ENCODE assay signal across 20 mouse cellular contexts in genomic region chr5:64430501-64430900, GRCm38 (mm10).
A peak's percentile ranks its signal among the peaks of the same experiment; 100 is the strongest.
DNase-seq lines count a peak whose midpoint lies in the region; ATAC-seq and TF ChIP-seq lines count a peak whose summit lies in the region.
"Had no signal": no experiment of that assay in that cellular context is flagged by ENCODE, and none has a peak within 500 bp of the region (broad histone marks: within the 10 kb centered on the region; RNA-seq: fewer than 3 reads in every experiment).

No protein-coding gene starts in this region.

- TF ChIP-seq CTCF in lung, adult 2 months (IDR thresholded peaks at IDR 0.05; ENCODE audit: insufficient read depth, low read length) = no peak
- TF ChIP-seq CTCF in cerebellum, adult 2 months (IDR thresholded peaks at IDR 0.05; ENCODE audit: borderline replicate concordance, insufficient read depth, low read depth, low read length) = no peak

- H3K27me3 ChIP-seq in embryonic facial prominence, embryonic 15.5 days = no peaks in the 10 kb centered on the region
- peaks cover 2% of the 10 kb centered on the region; the same call in 1 of the 2 replicates for H3K27me3 ChIP-seq in embryonic facial prominence, embryonic 10.5 days (replicated peaks; ENCODE audit: low read depth, poor library complexity, severe bottlenecking)
- H3K27me3 ChIP-seq in intestine, embryonic 14.5 days (replicated peaks; ENCODE audit: control insufficient read depth, insufficient read depth, low read length) = no peaks in the 10 kb centered on the region
- no peaks in the 10 kb centered on the region for H3K27me3 ChIP-seq in stomach, embryonic 16.5 days (ENCODE audit: control insufficient read depth, insufficient read depth, low read length)
- H3K27me3 ChIP-seq in cerebellum, adult 2 months (ENCODE audit: control insufficient read depth, insufficient read depth, low read length) = no peaks in the 10 kb centered on the region
- H3K27me3 ChIP-seq: forebrain, embryonic 15.5 days; Patski had no signal

- 66% methylated on average over 3 of the region's 3 CpGs for WGBS in embryonic facial prominence, embryonic 15.5 days
- 68% methylated on average over 3 of the region's 3 CpGs for WGBS in embryonic facial prominence, embryonic 10.5 days
- WGBS in lung, adult 2 months = 62% methylated on average over 3 of the region's 3 CpGs
- WGBS in intestine, embryonic 14.5 days = 57% methylated on average over 3 of the region's 3 CpGs
- WGBS in stomach, embryonic 16.5 days = 55% methylated on average over 3 of the region's 3 CpGs
- 93% methylated on average over 3 of the region's 3 CpGs for WGBS in cerebellum, adult 2 months

- no peaks in the 10 kb centered on the region for H3K9me3 ChIP-seq in embryonic facial prominence, embryonic 15.5 days (replicated peaks)
- H3K9me3 ChIP-seq in embryonic facial prominence, embryonic 10.5 days = peaks cover 3% of the 10 kb centered on the region; the same call in 1 of the 2 replicates
- peaks cover 4% of the 10 kb centered on the region; the same call in 1 of the 2 replicates for H3K9me3 ChIP-seq in intestine, embryonic 14.5 days (ENCODE audit: control insufficient read depth, low read length)
- H3K9me3 ChIP-seq in stomach, embryonic 16.5 days (replicated peaks; ENCODE audit: control insufficient read depth, low read length) = no peaks in the 10 kb centered on the region; the same call in 1 of the 2 replicates
- H3K9me3 ChIP-seq: forebrain, embryonic 15.5 days had no signal

- no peak overlapping the region for H3K4me2 ChIP-seq in embryonic facial prominence, embryonic 15.5 days (replicated peaks)
- no peak overlapping the region for H3K4me2 ChIP-seq in intestine, embryonic 14.5 days (ENCODE audit: low read length)
- no peak overlapping the region for H3K4me2 ChIP-seq in stomach, embryonic 16.5 days (ENCODE audit: low read depth, low read length)
- H3K4me2 ChIP-seq: forebrain, embryonic 15.5 days; heart, embryonic 11.5 days; hindbrain, embryonic 13.5 days had no signal

- H3K27ac ChIP-seq in embryonic facial prominence, embryonic 15.5 days (replicated peaks) = 0 out of 2 replicates have a peak overlapping the region, but pooled peaks have one; percentile 51
- no peak overlapping the region for H3K27ac ChIP-seq in embryonic facial prominence, embryonic 10.5 days (replicated peaks)
- H3K27ac ChIP-seq in intestine, embryonic 14.5 days (ENCODE audit: low read depth) = peak overlapping the region; percentile 64; the same call in 1 of the 2 replicates
- peak overlapping the region; percentile 91 for H3K27ac ChIP-seq in stomach, embryonic 16.5 days (ENCODE audit: low read length)
- H3K27ac ChIP-seq in cerebellum, adult 2 months (ENCODE audit: insufficient read depth, low read length) = no peak overlapping the region
- H3K27ac ChIP-seq: forebrain, embryonic 15.5 days; hindbrain, embryonic 13.5 days had no signal

- DNase-seq in embryonic facial prominence, embryonic 10.5 days (ENCODE audit: low spot score) = no peak
- DNase-seq in lung, postnatal 25 days (ENCODE audit: low spot score) = peak; percentile 8
- no peak for DNase-seq in lung, adult 2 months
- DNase-seq in intestine, embryonic 14.5 days (ENCODE audit: low spot score) = no peak
- no peak for DNase-seq in cerebellum, adult 2 months
- no peak for DNase-seq in gastrocnemius, postnatal 10 days
- DNase-seq: cerebellum, postnatal 10 days; embryo, embryonic 11 days; gastrocnemius, postnatal 14 days; heart, postnatal 14 days; kidney, adult 9 months; left cerebral cortex, postnatal 4 days had no signal

- H3K4me1 ChIP-seq in embryonic facial prominence, embryonic 15.5 days = 0 out of 2 replicates have a peak, but pooled peaks cover 8% of the 10 kb centered on the region
- H3K4me1 ChIP-seq in embryonic facial prominence, embryonic 10.5 days = 0 out of 2 replicates have a peak, but pooled peaks cover 9% of the 10 kb centered on the region
- H3K4me1 ChIP-seq in lung, adult 2 months (ENCODE audit: control insufficient read depth, insufficient read depth, low read length) = no peaks in the 10 kb centered on the region
- H3K4me1 ChIP-seq in intestine, embryonic 14.5 days (replicated peaks; ENCODE audit: control insufficient read depth, insufficient read depth, low read length) = no peaks in the 10 kb centered on the region
- peaks cover 3% of the 10 kb centered on the region for H3K4me1 ChIP-seq in stomach, embryonic 16.5 days (ENCODE audit: control insufficient read depth, insufficient read depth, low read length)
- H3K4me1 ChIP-seq in cerebellum, adult 2 months (ENCODE audit: control insufficient read depth, insufficient read depth, low read length) = no peaks in the 10 kb centered on the region
- H3K4me1 ChIP-seq: forebrain, embryonic 15.5 days; hindbrain, embryonic 13.5 days; megakaryocyte, embryonic 14.5 days had no signal

- no peak overlapping the region for H3K9ac ChIP-seq in embryonic facial prominence, embryonic 15.5 days
- no peak overlapping the region for H3K9ac ChIP-seq in intestine, embryonic 14.5 days (ENCODE audit: low read length)
- 0 out of 2 replicates have a peak overlapping the region, but pooled peaks have one; percentile 3 for H3K9ac ChIP-seq in stomach, embryonic 16.5 days (ENCODE audit: low read length)
- H3K9ac ChIP-seq: forebrain, embryonic 15.5 days; hindbrain, embryonic 13.5 days had no signal

- no peaks in the 10 kb centered on the region for H3K36me3 ChIP-seq in embryonic facial prominence, embryonic 15.5 days
- no peaks in the 10 kb centered on the region for H3K36me3 ChIP-seq in embryonic facial prominence, embryonic 10.5 days (replicated peaks)
- H3K36me3 ChIP-seq in intestine, embryonic 14.5 days (ENCODE audit: control insufficient read depth, insufficient read depth, low read length) = no peaks in the 10 kb centered on the region
- H3K36me3 ChIP-seq in stomach, embryonic 16.5 days (ENCODE audit: control insufficient read depth, insufficient read depth, low read length) = no peaks in the 10 kb centered on the region
- H3K36me3 ChIP-seq: forebrain, embryonic 15.5 days; hindbrain, embryonic 13.5 days had no signal

- no peak overlapping the region for H3K4me3 ChIP-seq in embryonic facial prominence, embryonic 15.5 days (replicated peaks)
- H3K4me3 ChIP-seq in embryonic facial prominence, embryonic 10.5 days = no peak overlapping the region
- no peak overlapping the region for H3K4me3 ChIP-seq in lung, adult 2 months (replicated peaks; ENCODE audit: extremely low read depth, low read depth, low read length)
- no peak overlapping the region for H3K4me3 ChIP-seq in intestine, embryonic 14.5 days (ENCODE audit: low read depth, low read length)
- H3K4me3 ChIP-seq in stomach, embryonic 16.5 days (replicated peaks; ENCODE audit: low read length) = no peak overlapping the region
- H3K4me3 ChIP-seq in cerebellum, adult 2 months (replicated peaks; ENCODE audit: insufficient read depth, low read depth, low read length) = no peak overlapping the region
- H3K4me3 ChIP-seq: forebrain, embryonic 15.5 days; hindbrain, embryonic 13.5 days; megakaryocyte, embryonic 14.5 days had no signal

- ATAC-seq in embryonic facial prominence, embryonic 15.5 days (ENCODE audit: insufficient number of reproducible peaks, low FRiP score, low TSS enrichment, low read depth) = no peak
- ATAC-seq in intestine, embryonic 14.5 days (replicated peaks; ENCODE audit: low FRiP score, low TSS enrichment, low read depth) = no peak; the same call in 1 of the 2 replicates
- ATAC-seq in stomach, embryonic 16.5 days (ENCODE audit: insufficient read depth, low FRiP score) = peak; percentile 45; the same call in 1 of the 2 replicates
- ATAC-seq: forebrain, embryonic 15.5 days; midbrain, embryonic 16.5 days; Patski had no signal

- no peak for TF ChIP-seq POLR2A in lung, adult 2 months (IDR thresholded peaks at IDR 0.05; ENCODE audit: borderline replicate concordance, extremely low read depth, low read depth, low read length)
- no peak for TF ChIP-seq POLR2A in cerebellum, adult 2 months (IDR thresholded peaks at IDR 0.05; ENCODE audit: borderline replicate concordance, insufficient read depth, low read length)

Comparison
In these comparisons a context has a peak if more than half of its experiments do, and no peak if none do; other contexts are left out.
1. H3K27ac ChIP-seq: peak in embryonic facial prominence, embryonic 15.5 days (single experiment), intestine, embryonic 14.5 days (single experiment) and stomach, embryonic 16.5 days (single experiment); none in embryonic facial prominence, embryonic 10.5 days (single experiment) and cerebellum, adult 2 months (single experiment).